Mouse (Mus musculus) testis, adult 2 months (tissue): ENCODE results near the gene Rmnd5b.

Source experiments
- CTCF ChIP-seq: fragments of 200-500 bp; IDR thresholded peaks from 2 replicates; pipeline ENCODE4 v1.5.1; 2012; ENCODE audit warnings: low read depth, mild to moderate bottlenecking, inconsistent platforms, low read length, moderate library complexity; ENCODE audit not compliant: control insufficient read depth, insufficient read depth, insufficient replicate concordance
- POLR2A ChIP-seq: fragments of 200-500 bp; IDR thresholded peaks from 2 replicates; pipeline ENCODE4 v1.6.1; 2012; ENCODE audit warnings: low read depth, mild to moderate bottlenecking, inconsistent platforms, low read length, moderate library complexity; ENCODE audit not compliant: control insufficient read depth

DNA sequence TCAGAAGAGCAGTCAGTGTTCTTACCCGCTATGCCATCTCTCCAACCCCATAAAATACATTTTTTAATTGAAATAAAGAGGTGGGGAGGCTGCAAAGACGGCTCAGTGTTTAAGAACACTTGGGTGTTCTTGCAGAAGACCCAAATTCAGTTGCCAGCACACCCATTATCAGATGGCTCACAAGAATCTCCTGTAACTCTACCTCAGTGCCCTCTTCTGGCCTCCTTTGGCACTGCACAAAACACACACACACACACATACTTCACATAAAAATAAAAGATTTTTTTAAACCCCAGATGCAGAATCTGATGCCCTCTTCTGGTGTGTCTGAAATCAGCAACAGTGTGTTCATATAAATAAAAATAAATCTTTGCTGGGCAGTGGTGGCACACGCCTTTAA lies 46.9 kb downstream of the Rmnd5b start:
- TF ChIP-seq POLR2A (no peak), CTCF (no peak)
